ENCODE assay signal across 8 mouse cellular contexts in the genomic region with DNA sequence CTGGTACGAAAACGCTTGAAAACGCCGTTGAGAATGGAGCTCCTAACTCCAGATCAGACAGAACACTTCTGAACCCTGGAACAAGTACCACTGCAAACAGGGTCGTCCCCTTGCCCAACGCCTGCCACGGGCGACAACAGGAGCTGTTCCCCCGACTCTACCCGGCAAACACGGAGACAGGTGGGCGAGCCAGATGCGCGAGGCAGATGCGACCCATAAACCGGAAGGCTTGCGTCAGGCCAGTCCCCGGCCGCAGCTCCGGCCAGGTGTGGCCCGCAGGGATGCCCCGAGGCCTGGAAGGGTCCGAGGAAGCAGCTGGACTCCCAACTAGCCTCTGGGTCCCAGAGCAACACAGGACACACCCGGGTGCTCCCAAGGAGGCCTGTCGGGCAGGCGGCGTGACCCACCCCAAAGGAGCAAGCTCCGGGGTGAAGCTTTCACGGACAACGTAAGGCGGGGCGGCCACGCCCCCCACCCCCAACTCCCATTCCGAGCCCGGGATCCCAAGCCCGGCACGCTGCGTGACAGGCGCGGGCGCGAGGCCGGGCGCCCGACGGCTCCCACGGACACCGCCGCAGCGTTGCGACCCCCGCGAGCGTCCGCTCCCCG. TPM values are rescaled to one million over a fixed set of nuclear protein-coding genes. Genes with fewer than 3 reads are reported as not detected.
DNase-seq lines count a peak whose midpoint lies in the region; ATAC-seq and TF ChIP-seq lines count a peak whose summit lies in the region.

No protein-coding gene starts in this region.

- TF ChIP-seq POLR2A in cortical plate, adult 2 months (IDR thresholded peaks at IDR 0.05; ENCODE audit: extremely low read depth, insufficient read depth, low read length) = no peak

- WGBS in heart, embryonic 13.5 days = under 1% methylated on average over 56 of the region's 56 CpGs
- under 1% methylated on average over 54 of the region's 56 CpGs for WGBS in midbrain, embryonic 11.5 days
- under 1% methylated on average over 56 of the region's 56 CpGs for WGBS in stomach, embryonic 16.5 days

- no peaks in the 10 kb centered on the region for H3K27me3 ChIP-seq in heart, embryonic 13.5 days (replicated peaks)
- H3K27me3 ChIP-seq in midbrain, embryonic 11.5 days (ENCODE audit: control insufficient read depth, insufficient read depth, low read length) = no peaks in the 10 kb centered on the region
- H3K27me3 ChIP-seq in stomach, embryonic 16.5 days (ENCODE audit: control insufficient read depth, insufficient read depth, low read length) = no peaks in the 10 kb centered on the region

- TF ChIP-seq CTCF in cortical plate, adult 2 months (IDR thresholded peaks at IDR 0.05; ENCODE audit: extremely low read depth, insufficient read depth, low read length) = no peak

- H3K9ac ChIP-seq in heart, embryonic 13.5 days = peak overlapping the region; percentile 87
- peak overlapping the region; percentile 79 for H3K9ac ChIP-seq in midbrain, embryonic 11.5 days (ENCODE audit: low read length)
- H3K9ac ChIP-seq in stomach, embryonic 16.5 days (ENCODE audit: low read length) = peak overlapping the region; percentile 92

- H3K9me3 ChIP-seq in heart, embryonic 13.5 days = no peaks in the 10 kb centered on the region
- no peaks in the 10 kb centered on the region for H3K9me3 ChIP-seq in midbrain, embryonic 11.5 days (ENCODE audit: control insufficient read depth, low read length)
- H3K9me3 ChIP-seq in stomach, embryonic 16.5 days (replicated peaks; ENCODE audit: control insufficient read depth, low read length) = no peaks in the 10 kb centered on the region

- ATAC-seq in heart, embryonic 13.5 days (ENCODE audit: extremely low read depth, insufficient number of reproducible peaks, low FRiP score, low TSS enrichment) = peak; percentile 38
- peak; percentile 62; the same call in 1 of the 2 replicates for ATAC-seq in midbrain, embryonic 11.5 days (ENCODE audit: low FRiP score)
- peak; percentile 12 for ATAC-seq in stomach, embryonic 16.5 days (ENCODE audit: insufficient read depth, low FRiP score)

- peak overlapping the region; percentile 96 for H3K4me2 ChIP-seq in heart, embryonic 13.5 days
- peak overlapping the region; percentile 91 for H3K4me2 ChIP-seq in midbrain, embryonic 11.5 days
- peak overlapping the region; percentile 82 for H3K4me2 ChIP-seq in stomach, embryonic 16.5 days (ENCODE audit: low read depth, low read length)

- DNase-seq in cerebellum, postnatal 10 days = peak; percentile 71 to 74
- DNase-seq in cerebellum, adult 18-20 months = no peak
- DNase-seq in A20 (ENCODE audit: low read depth, low spot score) = peak; percentile 90
- peak; percentile 70 to 81 for DNase-seq in kidney, postnatal 4 days
- peak; percentile 95 for DNase-seq in midbrain, embryonic 11.5 days (ENCODE audit: low spot score, missing footprints)

- peaks cover 4% of the 10 kb centered on the region for H3K4me1 ChIP-seq in cortical plate, adult 2 months (ENCODE audit: control insufficient read depth, insufficient read depth, low read length)
- H3K4me1 ChIP-seq in heart, embryonic 13.5 days = peaks cover 44% of the 10 kb centered on the region
- H3K4me1 ChIP-seq in midbrain, embryonic 11.5 days (ENCODE audit: control insufficient read depth, insufficient read depth, low read length) = peaks cover 14% of the 10 kb centered on the region
- peaks cover 23% of the 10 kb centered on the region for H3K4me1 ChIP-seq in stomach, embryonic 16.5 days (ENCODE audit: control insufficient read depth, insufficient read depth, low read length)

- peak overlapping the region; percentile 48 for H3K4me3 ChIP-seq in cortical plate, adult 2 months (ENCODE audit: insufficient read depth, low read length)
- H3K4me3 ChIP-seq in heart, embryonic 13.5 days = peak overlapping the region; percentile 74
- peak overlapping the region; percentile 79 for H3K4me3 ChIP-seq in midbrain, embryonic 11.5 days (ENCODE audit: low read depth, low read length)
- H3K4me3 ChIP-seq in stomach, embryonic 16.5 days (replicated peaks; ENCODE audit: low read length) = peak overlapping the region; percentile 92

- H3K36me3 ChIP-seq in heart, embryonic 13.5 days = no peaks in the 10 kb centered on the region
- no peaks in the 10 kb centered on the region for H3K36me3 ChIP-seq in midbrain, embryonic 11.5 days (ENCODE audit: control insufficient read depth, insufficient read depth, low read length)
- H3K36me3 ChIP-seq in stomach, embryonic 16.5 days (ENCODE audit: control insufficient read depth, insufficient read depth, low read length) = no peaks in the 10 kb centered on the region

- 0 out of 2 replicates have a peak overlapping the region, but pooled peaks have one; percentile 16 for H3K27ac ChIP-seq in cortical plate, adult 2 months (ENCODE audit: insufficient read depth, low read length)
- peak overlapping the region; percentile 99 for H3K27ac ChIP-seq in heart, embryonic 13.5 days (replicated peaks)
- 0 out of 2 replicates have a peak overlapping the region, but pooled peaks have one; percentile 60 for H3K27ac ChIP-seq in midbrain, embryonic 11.5 days (ENCODE audit: low read depth, low read length)
- H3K27ac ChIP-seq in stomach, embryonic 16.5 days (ENCODE audit: low read length) = peak overlapping the region; percentile 99

RNA-seq across cellular contexts. Expression of a gene that starts 1.4 kb away (rescaled TPM):
- 47.3 and 48.1 TPM in 2 replicates for polyA plus RNA-seq in cortical plate, adult 2 months (2012; rRNA removed)
- 43.9 and 46.6 TPM in 2 replicates for polyA plus RNA-seq in heart, embryonic 13.5 days (2015; fragmentation: Nextera tagmentation; extraction: Ambion mirVana)
- 39.5 and 45.4 TPM in 2 replicates for polyA plus RNA-seq in midbrain, embryonic 11.5 days (2014; fragmentation: Nextera tagmentation; extraction: Ambion mirVana)
- polyA plus RNA-seq in stomach, embryonic 16.5 days (2015; fragmentation: Nextera tagmentation; extraction: Ambion mirVana) = 87.0 and 103 TPM in 2 replicates

Comparison
In these comparisons a context has a peak if more than half of its experiments do, and no peak if none do; other contexts are left out.
1. DNase-seq: peak in cerebellum, postnatal 10 days (2 of 2), A20 (single experiment), kidney, postnatal 4 days (2 of 2) and midbrain, embryonic 11.5 days (single experiment); none in cerebellum, adult 18-20 months (0 of 2).
2. H3K27ac ChIP-seq: peak in every context shown above with its lines; median percentile 99 in heart, embryonic 13.5 days; 99 in stomach, embryonic 16.5 days; 60 in midbrain, embryonic 11.5 days; 16 in cortical plate, adult 2 months.
3. ATAC-seq: peak in every context shown above with its lines; median percentile 62 in midbrain, embryonic 11.5 days; 38 in heart, embryonic 13.5 days; 12 in stomach, embryonic 16.5 days.
4. Peak in every context shown above with its lines, with median percentiles within 50 percentile points of each other: H3K4me3 ChIP-seq, H3K4me2 ChIP-seq and H3K9ac ChIP-seq.